Mouse (Mus musculus): ENCODE results near the gene Myod1. TPM values are rescaled to one million over a fixed set of nuclear protein-coding genes. Genes with fewer than 3 reads are reported as not detected.

Myod1 gene
- polyA plus RNA-seq (2012; rRNA removed) = 0.02 TPM in 2 replicates
- not detected in 2 replicates for polyA plus RNA-seq (2014; fragmentation: Nextera tagmentation; extraction: Ambion mirVana)

GRCm38 (mm10) chr7:46376172-46377007 lies at the start of gene Myod1:
TSS of gene Myod1 (plus strand) at chr7:46376474.
- Histone ChIP-seq H3K27me3 (ENCODE audit: control insufficient read depth, insufficient read depth, low read length) (peaks cover 26% of the 10 kb centered on the region), H3K27ac (no peak within 1 kb of the TSS), H3K9me3 (ENCODE audit: control insufficient read depth, low read length) (no peaks in the 10 kb centered on the region), H3K36me3 (replicated peaks; ENCODE audit: control insufficient read depth, insufficient read depth, low read depth) (no peaks in the 10 kb centered on the region), H3K9ac (replicated peaks) (no peak within 1 kb of the TSS), H3K4me1 (replicated peaks; ENCODE audit: control insufficient read depth in 2 of 2, insufficient read depth in 2 of 2, low read length in 1 of 2) (no peaks in the 10 kb centered on the region), H3K4me2 (ENCODE audit: low read depth) (no peak within 1 kb of the TSS), H3K4me3 (ENCODE audit: insufficient read depth in 1 of 2, low read depth in 2 of 2, low read length in 2 of 2) (no peak within 1 kb of the TSS)
- 7% methylated on average over 43 of the region's 44 CpGs for WGBS (ENCODE audit: insufficient replicate concordance)
- ATAC-seq (ENCODE audit: insufficient read depth) (no peak), DNase-seq (ENCODE audit: low read depth in 3 of 3, low spot score in 3 of 3) (no peak)
- TF ChIP-seq CTCF (IDR thresholded peaks at IDR 0.05; ENCODE audit: low read depth) = no peak
- no peak for TF ChIP-seq EP300 (IDR thresholded peaks at IDR 0.05; ENCODE audit: low read depth)

- H3K4me2 ChIP-seq (ENCODE audit: low read depth) = no peak overlapping the region
- no peaks in the 10 kb centered on the region for H3K27me3 ChIP-seq (ENCODE audit: control insufficient read depth, insufficient read depth, low read length)
- WGBS (ENCODE audit: insufficient replicate concordance) = 43% methylated on average over 4 of the region's 4 CpGs
- TF ChIP-seq EP300 (IDR thresholded peaks at IDR 0.05; ENCODE audit: low read depth) = no peak
- no peak for TF ChIP-seq CTCF (IDR thresholded peaks at IDR 0.05; ENCODE audit: low read depth)
- H3K4me3 ChIP-seq (ENCODE audit: insufficient read depth in 1 of 2, low read depth in 2 of 2, low read length in 2 of 2) = no peak overlapping the region
- H3K9me3 ChIP-seq (ENCODE audit: control insufficient read depth, low read length) = no peaks in the 10 kb centered on the region
- ATAC-seq (ENCODE audit: insufficient read depth) (no peak), DNase-seq (ENCODE audit: low read depth in 3 of 3, low spot score in 3 of 3) (no peak)
- H3K9ac ChIP-seq (replicated peaks) = no peak overlapping the region
- no peaks in the 10 kb centered on the region for H3K36me3 ChIP-seq (replicated peaks; ENCODE audit: control insufficient read depth, insufficient read depth, low read depth)
- no peaks in the 10 kb centered on the region for H3K4me1 ChIP-seq (replicated peaks; ENCODE audit: control insufficient read depth in 2 of 2, insufficient read depth in 2 of 2, low read length in 1 of 2)
- H3K27ac ChIP-seq = no peak overlapping the region
These were observed 48.4 kb upstream of the Myod1 start for GRCm38 (mm10) chr7:46327896-46328295.

GRCm38 (mm10) chr7:46337397-46337796 lies 38.9 kb upstream of the Myod1 start:
- no peaks in the 10 kb centered on the region for H3K9me3 ChIP-seq (ENCODE audit: control insufficient read depth, low read length)
- no peak for DNase-seq (ENCODE audit: low read depth in 3 of 3, low spot score in 3 of 3)
- H3K27ac ChIP-seq = no peak overlapping the region
- TF ChIP-seq EP300 (IDR thresholded peaks at IDR 0.05; ENCODE audit: low read depth) = no peak
- TF ChIP-seq CTCF (IDR thresholded peaks at IDR 0.05; ENCODE audit: low read depth) = no peak
- H3K4me1 ChIP-seq (replicated peaks; ENCODE audit: control insufficient read depth in 2 of 2, insufficient read depth in 2 of 2, low read length in 1 of 2) = no peaks in the 10 kb centered on the region
- no peak for ATAC-seq (ENCODE audit: insufficient read depth)
- H3K9ac ChIP-seq (replicated peaks) = no peak overlapping the region
- H3K36me3 ChIP-seq (replicated peaks; ENCODE audit: control insufficient read depth, insufficient read depth, low read depth) = no peaks in the 10 kb centered on the region
- no peaks in the 10 kb centered on the region for H3K27me3 ChIP-seq (ENCODE audit: control insufficient read depth, insufficient read depth, low read length)
- no peak overlapping the region for H3K4me2 ChIP-seq (ENCODE audit: low read depth)
- WGBS (ENCODE audit: insufficient replicate concordance) = 74% methylated on average over 9 of the region's 9 CpGs
- H3K4me3 ChIP-seq (ENCODE audit: insufficient read depth in 1 of 2, low read depth in 2 of 2, low read length in 2 of 2) = no peak overlapping the region

GRCm38 (mm10) chr7:46339818-46340217 lies 36.5 kb upstream of the Myod1 start:
- ATAC-seq (ENCODE audit: insufficient read depth) (no peak), DNase-seq (ENCODE audit: low read depth in 3 of 3, low spot score in 3 of 3) (no peak)
- H3K9me3 ChIP-seq (ENCODE audit: control insufficient read depth, low read length) = no peaks in the 10 kb centered on the region
- H3K27ac ChIP-seq = no peak overlapping the region
- no peaks in the 10 kb centered on the region for H3K4me1 ChIP-seq (replicated peaks; ENCODE audit: control insufficient read depth in 2 of 2, insufficient read depth in 2 of 2, low read length in 1 of 2)
- no peaks in the 10 kb centered on the region for H3K27me3 ChIP-seq (ENCODE audit: control insufficient read depth, insufficient read depth, low read length)
- WGBS (ENCODE audit: insufficient replicate concordance) = 25% methylated on average over 3 of the region's 3 CpGs
- H3K9ac ChIP-seq (replicated peaks) = no peak overlapping the region
- no peak overlapping the region for H3K4me3 ChIP-seq (ENCODE audit: insufficient read depth in 1 of 2, low read depth in 2 of 2, low read length in 2 of 2)
- TF ChIP-seq CTCF (IDR thresholded peaks at IDR 0.05; ENCODE audit: low read depth) = no peak
- no peak for TF ChIP-seq EP300 (IDR thresholded peaks at IDR 0.05; ENCODE audit: low read depth)
- no peaks in the 10 kb centered on the region for H3K36me3 ChIP-seq (replicated peaks; ENCODE audit: control insufficient read depth, insufficient read depth, low read depth)
- no peak overlapping the region for H3K4me2 ChIP-seq (ENCODE audit: low read depth)

- no peaks in the 10 kb centered on the region for H3K36me3 ChIP-seq (replicated peaks; ENCODE audit: control insufficient read depth, insufficient read depth, low read depth)
- no peaks in the 10 kb centered on the region for H3K4me1 ChIP-seq (replicated peaks; ENCODE audit: control insufficient read depth in 2 of 2, insufficient read depth in 2 of 2, low read length in 1 of 2)
- H3K4me3 ChIP-seq (ENCODE audit: insufficient read depth in 1 of 2, low read depth in 2 of 2, low read length in 2 of 2) = no peak overlapping the region
- DNase-seq (ENCODE audit: low read depth in 3 of 3, low spot score in 3 of 3) = no peak
- TF ChIP-seq CTCF (IDR thresholded peaks at IDR 0.05; ENCODE audit: low read depth) = no peak
- TF ChIP-seq EP300 (IDR thresholded peaks at IDR 0.05; ENCODE audit: low read depth) = no peak
- no peak for ATAC-seq (ENCODE audit: insufficient read depth)
- no peaks in the 10 kb centered on the region for H3K27me3 ChIP-seq (ENCODE audit: control insufficient read depth, insufficient read depth, low read length)
- H3K27ac ChIP-seq = no peak overlapping the region
- 60% methylated on average over 5 of the region's 5 CpGs for WGBS (ENCODE audit: insufficient replicate concordance)
- no peaks in the 10 kb centered on the region for H3K9me3 ChIP-seq (ENCODE audit: control insufficient read depth, low read length)
- H3K4me2 ChIP-seq (ENCODE audit: low read depth) = no peak overlapping the region
- no peak overlapping the region for H3K9ac ChIP-seq (replicated peaks)
These were observed 36.0 kb upstream of the Myod1 start for GRCm38 (mm10) chr7:46340295-46340694.
